Mouse (Mus musculus) MEL (cell line): ENCODE results near the gene Pofut1. TPM values are rescaled to one million over a fixed set of nuclear protein-coding genes. Genes with fewer than 3 reads are reported as not detected.

Experiments used
- DNase-seq: peaks from one replicate; pipeline ENCODE4 v3.0.0; 2011; ENCODE audit warnings: low read depth, low spot score
- H3K27ac ChIP-seq: 2 replicates; pipeline ENCODE4 v1.5.1; 2012; ENCODE audit warnings: low read depth, mild to moderate bottlenecking, control low read depth, low read length, moderate library complexity; ENCODE audit not compliant: control insufficient read depth
- H3K27me3 ChIP-seq, 2 experiments: fragments of 150-350 bp in 1 of 2; sonication (generic) in 1 of 2; 2 replicates each; pipeline ENCODE4 v1.6.1; 2012; ENCODE audit warnings: low read length in 2 of 2, mild to moderate bottlenecking in 2 of 2, improper control_type of control experiment in 1 of 2, moderate library complexity in 1 of 2; ENCODE audit not compliant: insufficient read depth in 2 of 2, control insufficient read depth in 1 of 2
- H3K36me3 ChIP-seq, 2 experiments: 2 replicates each; pipeline ENCODE4 v1.6.1; 2012 to 2014; ENCODE audit warnings: low read length in 2 of 2, improper control_type of control experiment in 1 of 2, inconsistent platforms in 1 of 2, mild to moderate bottlenecking in 1 of 2; ENCODE audit not compliant: insufficient read depth in 2 of 2, control insufficient read depth in 1 of 2
- H3K4me1 ChIP-seq, 2 experiments: fragments of 150-350 bp in 1 of 2; sonication (generic) in 1 of 2; 2 replicates each; pipeline ENCODE4 v1.6.1; 2012; ENCODE audit warnings: low read length in 2 of 2, improper control_type of control experiment in 1 of 2, mild to moderate bottlenecking in 1 of 2; ENCODE audit not compliant: insufficient read depth in 2 of 2, control insufficient read depth in 1 of 2
- H3K4me3 ChIP-seq, 2 experiments: fragments of 150-350 bp in 1 of 2; sonication (generic) in 1 of 2; 2 replicates each; pipeline ENCODE4 v1.5.1; 2012; ENCODE audit warnings: low read depth in 2 of 2, low read length in 2 of 2, mild to moderate bottlenecking in 2 of 2, moderate library complexity in 2 of 2, control low read depth in 1 of 2, improper control_type of control experiment in 1 of 2; ENCODE audit not compliant: control insufficient read depth in 1 of 2, insufficient read depth in 1 of 2
- H3K79me2 ChIP-seq: 2 replicates; pipeline ENCODE4 v1.6.1; 2012; ENCODE audit warnings: mild to moderate bottlenecking, low read length, moderate library complexity; ENCODE audit not compliant: control insufficient read depth, poor library complexity, insufficient read depth
- H3K9ac ChIP-seq: 2 replicates; pipeline ENCODE4 v1.6.1; 2012; ENCODE audit warnings: low read depth, mild to moderate bottlenecking, control low read depth, low read length, moderate library complexity; ENCODE audit not compliant: control insufficient read depth, poor library complexity, severe bottlenecking
- H3K9me3 ChIP-seq: fragments of 150-350 bp; sonication (generic); replicated peaks from 2 replicates; pipeline ENCODE4 v1.6.1; 2012; ENCODE audit warnings: mild to moderate bottlenecking, low read length, improper control_type of control experiment, moderate library complexity; ENCODE audit not compliant: insufficient read depth
- E2F4 ChIP-seq: IDR thresholded peaks from 2 replicates; pipeline ENCODE4 v1.6.1; 2011; ENCODE audit warnings: low read depth, low read length, improper control_type of control experiment, borderline replicate concordance
- ELF1 ChIP-seq: IDR thresholded peaks from 2 replicates; pipeline ENCODE4 v1.6.1; 2014; ENCODE audit warnings: low read depth, mild to moderate bottlenecking, inconsistent platforms, low read length, improper control_type of control experiment, moderate library complexity
- EP300 ChIP-seq, 2 experiments: IDR thresholded peaks; 2 replicates each; pipeline ENCODE4 v1.6.1; 2011; ENCODE audit warnings: improper control_type of control experiment in 2 of 2, low read length in 2 of 2, low read depth in 1 of 2, mild to moderate bottlenecking in 1 of 2
- ETS1 ChIP-seq: IDR thresholded peaks from 2 replicates; pipeline ENCODE4 v1.6.1; 2012; ENCODE audit warnings: low read depth, mild to moderate bottlenecking, inconsistent platforms, low read length, improper control_type of control experiment, moderate library complexity
- HCFC1 ChIP-seq: IDR thresholded peaks from 2 replicates; pipeline ENCODE4 v1.6.1; 2012; ENCODE audit warnings: low read depth, mild to moderate bottlenecking, inconsistent platforms, low read length, improper control_type of control experiment, moderate library complexity
- JUND ChIP-seq: IDR thresholded peaks from 2 replicates; pipeline ENCODE4 v1.6.1; 2011; ENCODE audit warnings: low read depth, mild to moderate bottlenecking, improper control_type of control experiment, low read length
- MAZ ChIP-seq: IDR thresholded peaks from 2 replicates; pipeline ENCODE4 v1.6.1; 2012; ENCODE audit warnings: low read depth, mild to moderate bottlenecking, inconsistent platforms, low read length, improper control_type of control experiment
- NELFE ChIP-seq: IDR thresholded peaks from 2 replicates; pipeline ENCODE4 v1.6.1; 2011; ENCODE audit warnings: low read depth, low read length, improper control_type of control experiment
- NRF1 ChIP-seq: IDR thresholded peaks from 2 replicates; pipeline ENCODE4 v1.6.1; 2014; ENCODE audit warnings: low read depth, mild to moderate bottlenecking, inconsistent platforms, low read length, improper control_type of control experiment, moderate library complexity; ENCODE audit not compliant: poor library complexity, insufficient read depth, severe bottlenecking
- POLR2A ChIP-seq, 2 experiments: IDR thresholded peaks; 2 replicates each; pipeline ENCODE4 v1.6.1; 2011 to 2012; ENCODE audit warnings: low read length in 2 of 2, mild to moderate bottlenecking in 2 of 2, control low read depth in 1 of 2, improper control_type of control experiment in 1 of 2, low read depth in 1 of 2, moderate library complexity in 1 of 2; ENCODE audit not compliant: control insufficient read depth in 1 of 2, insufficient read depth in 1 of 2, poor library complexity in 1 of 2
- POLR2AphosphoS5 ChIP-seq: IDR thresholded peaks from 2 replicates; pipeline ENCODE4 v1.6.1; 2012; ENCODE audit warnings: low read depth, borderline replicate concordance, mild to moderate bottlenecking, inconsistent platforms, low read length, moderate library complexity, mixed read lengths
- RAD21 ChIP-seq: IDR thresholded peaks from 2 replicates; pipeline ENCODE4 v1.6.1; 2011; ENCODE audit warnings: mild to moderate bottlenecking, low read depth, low read length, improper control_type of control experiment
- SIN3A ChIP-seq: IDR thresholded peaks from 2 replicates; pipeline ENCODE4 v1.6.1; 2012; ENCODE audit warnings: low read length, improper control_type of control experiment, inconsistent platforms
- TAL1 ChIP-seq: IDR thresholded peaks from 2 replicates; pipeline ENCODE4 v1.6.1; 2012; ENCODE audit warnings: mild to moderate bottlenecking, inconsistent platforms, low read length, moderate library complexity, mixed read lengths
- TBP ChIP-seq: IDR thresholded peaks from 2 replicates; pipeline ENCODE4 v1.8.0; 2011; ENCODE audit warnings: low read depth, low read length, improper control_type of control experiment
- TCF12 ChIP-seq: IDR thresholded peaks from 2 replicates; pipeline ENCODE4 v1.6.1; 2014; ENCODE audit warnings: low read depth, mild to moderate bottlenecking, inconsistent platforms, low read length, improper control_type of control experiment, moderate library complexity
- USF1 ChIP-seq: IDR thresholded peaks from 2 replicates; pipeline ENCODE4 v1.6.1; 2014; ENCODE audit warnings: low read depth, mild to moderate bottlenecking, inconsistent platforms, low read length, improper control_type of control experiment, moderate library complexity
- USF2 ChIP-seq, 2 experiments: IDR thresholded peaks; 2 replicates each; pipeline ENCODE4 v1.6.1; 2011 to 2012; ENCODE audit warnings: improper control_type of control experiment in 2 of 2, low read length in 2 of 2, borderline replicate concordance in 1 of 2, inconsistent platforms in 1 of 2, low read depth in 1 of 2, mild to moderate bottlenecking in 1 of 2; ENCODE audit not compliant: insufficient read depth in 1 of 2
- ZC3H11A ChIP-seq: IDR thresholded peaks from 2 replicates; pipeline ENCODE4 v1.6.1; 2012; ENCODE audit warnings: low read depth, mild to moderate bottlenecking, inconsistent platforms, low read length, improper control_type of control experiment
- ZMIZ1 ChIP-seq: IDR thresholded peaks from 2 replicates; pipeline ENCODE4 v1.6.1; 2012; ENCODE audit warnings: low read depth, mild to moderate bottlenecking, inconsistent platforms, low read length, improper control_type of control experiment, moderate library complexity
- polyA plus RNA-seq, 2 experiments: library from polyadenylated mRNA; stranded (reverse) in 1 of 2; unstranded in 1 of 2; fragments of >175 nt in 1 of 2; fragments of >200 nt in 1 of 2; gene quantifications; 2 replicates each; pipeline versions ENCODE4 v1.2.1 to v1.2.4; 2012; ENCODE audit warnings: low replicate concordance in 2 of 2, low read depth in 1 of 2; ENCODE audit not compliant: insufficient read length in 2 of 2, insufficient read depth in 1 of 2, missing spikeins in 1 of 2
- total RNA-seq: library from RNA; depleted of rRNA; stranded (reverse); fragments of 300-350 nt; gene quantifications from 2 replicates; pipeline ENCODE4 v1.2.3, GENCODE M21; 2012

Gene Pofut1
- total and polyA plus RNA-seq, 3 experiments: 20.2 to 28.7 TPM; not detected in 1

DNA sequence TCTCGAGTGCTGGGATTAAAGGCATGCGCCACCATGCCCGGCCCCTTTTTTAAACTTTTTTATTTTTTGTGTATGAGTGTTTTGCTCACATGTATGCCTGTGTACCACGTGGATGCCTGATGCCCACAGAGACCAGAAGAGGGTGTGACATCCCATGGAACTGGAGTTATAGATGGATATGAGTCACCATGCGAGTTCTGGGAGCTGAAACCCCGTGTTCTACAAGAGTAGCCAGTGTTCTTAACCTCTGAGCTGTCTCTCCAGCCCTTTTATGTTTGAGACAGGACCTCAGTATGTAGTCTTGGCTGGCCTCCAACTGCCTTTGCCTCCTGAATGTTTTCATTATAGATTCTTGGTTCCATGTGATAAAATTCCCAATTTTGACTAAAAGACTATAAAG, 68.9 kb downstream of the Pofut1 start:
- TF ChIP-seq E2F4 (no peak), USF2 (IDR thresholded peaks at IDR 0.05; ENCODE audit: borderline replicate concordance in 1 of 2, insufficient read depth in 1 of 2, low read depth in 1 of 2, low read length in 2 of 2) (no peak), POLR2AphosphoS5 (no peak), ETS1 (no peak), JUND (no peak), NELFE (no peak), USF1 (no peak), SIN3A (no peak)
- Histone ChIP-seq H3K9me3 (no peaks in the 10 kb centered on the region), H3K36me3 (no peaks in the 10 kb centered on the region), H3K9ac (no peak overlapping the region), H3K4me1 (no peaks in the 10 kb centered on the region), H3K27ac (no peak overlapping the region), H3K27me3 (no peaks in the 10 kb centered on the region), H3K4me3 (no peak overlapping the region), H3K79me2 (no peaks in the 10 kb centered on the region)
- DNase-seq: no peak

DNA sequence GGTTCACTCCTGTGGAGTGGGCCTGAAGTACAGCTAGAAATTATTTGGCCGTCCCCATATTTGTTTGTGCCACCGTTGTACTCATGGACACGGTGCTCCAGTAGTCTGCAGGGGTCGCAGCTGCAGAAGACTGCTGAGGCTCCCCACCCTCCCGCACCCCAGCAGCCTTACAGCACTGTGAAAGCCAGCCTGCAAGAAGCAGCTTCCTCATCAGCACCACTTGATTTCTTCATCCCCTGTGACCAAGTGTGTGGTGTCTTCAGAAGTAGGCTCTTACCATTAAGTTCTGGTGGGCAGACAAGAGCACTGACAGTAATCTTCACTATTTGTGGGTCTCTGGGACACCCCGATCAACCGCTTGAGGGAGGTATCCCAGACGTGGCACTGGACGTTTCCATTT, 71.6 kb downstream of the Pofut1 start:
- H3K4me1 ChIP-seq: no peaks in the 10 kb centered on the region
- no peak overlapping the region for H3K27ac ChIP-seq
- no peaks in the 10 kb centered on the region; a peak in 1 of 4 replicates for H3K36me3 ChIP-seq
- DNase-seq: no peak
- H3K9ac ChIP-seq: no peak overlapping the region
- TF ChIP-seq TAL1 (no peak), E2F4 (no peak), JUND (no peak), RAD21 (no peak), HCFC1 (no peak), ELF1 (no peak), EP300 (IDR thresholded peaks at IDR 0.05; ENCODE audit: low read depth in 1 of 2, low read length in 2 of 2) (no peak), USF2 (IDR thresholded peaks at IDR 0.05; ENCODE audit: borderline replicate concordance in 1 of 2, insufficient read depth in 1 of 2, low read depth in 1 of 2, low read length in 2 of 2) (no peak), NRF1 (no peak), POLR2A (IDR thresholded peaks at IDR 0.05; ENCODE audit: control insufficient read depth in 1 of 2, insufficient read depth in 1 of 2, low read depth in 1 of 2, low read length in 2 of 2, poor library complexity in 1 of 2) (no peak), ZMIZ1 (no peak), TBP (no peak), NELFE (no peak), MAZ (no peak), USF1 (no peak), TCF12 (no peak), ZC3H11A (no peak)
- H3K9me3 ChIP-seq: no peaks in the 10 kb centered on the region
- no peaks in the 10 kb centered on the region for H3K27me3 ChIP-seq
- no peaks in the 10 kb centered on the region for H3K79me2 ChIP-seq
- no peak overlapping the region for H3K4me3 ChIP-seq
